Mouse (Mus musculus): ENCODE results near the gene Prl2c3.
"Not testable (repeated sequence)": the region's sequence is repeated elsewhere in the genome, so short reads cannot be mapped to it uniquely, and the experiment has no call there.

The Prl2c3 gene

GRCm38 (mm10) chr13:12799979-12800378, at the start of gene Prl2c3:
Gene Prl2c3 (minus strand): TSS chr13:12800079.
- DNase-seq (ENCODE audit: low read depth in 2 of 2, low spot score in 2 of 2), result not testable (repeated sequence)

- not testable (repeated sequence) for DNase-seq (ENCODE audit: low read depth in 2 of 2, low spot score in 2 of 2)
Observed at GRCm38 (mm10) chr13:12848254-12848653, 48.4 kb upstream of the Prl2c3 start.

- not testable (repeated sequence) for DNase-seq (ENCODE audit: low read depth in 2 of 2, low spot score in 2 of 2)
Observed at GRCm38 (mm10) chr13:12844701-12845100, 44.8 kb upstream of the Prl2c3 start.

- not testable (repeated sequence) for DNase-seq (ENCODE audit: low read depth in 2 of 2, low spot score in 2 of 2)
Observed at GRCm38 (mm10) chr13:12837546-12837945, 37.7 kb upstream of the Prl2c3 start.

- no peak for DNase-seq (ENCODE audit: low read depth in 2 of 2, low spot score in 2 of 2)
Observed at GRCm38 (mm10) chr13:12831769-12832168, 31.9 kb upstream of the Prl2c3 start.

- no peak for DNase-seq (ENCODE audit: low read depth in 2 of 2, low spot score in 2 of 2)
Observed at GRCm38 (mm10) chr13:12829031-12829430, 29.2 kb upstream of the Prl2c3 start.

- not testable (repeated sequence) for DNase-seq (ENCODE audit: low read depth in 2 of 2, low spot score in 2 of 2)
Observed at GRCm38 (mm10) chr13:12824500-12825176, 24.8 kb upstream of the Prl2c3 start.

- not testable (repeated sequence) for DNase-seq (ENCODE audit: low read depth in 2 of 2, low spot score in 2 of 2)
Observed at GRCm38 (mm10) chr13:12813734-12814424, 14.0 kb upstream of the Prl2c3 start.

- no peak for DNase-seq (ENCODE audit: low read depth in 2 of 2, low spot score in 2 of 2)
Observed at GRCm38 (mm10) chr13:12809591-12809990, 9.7 kb upstream of the Prl2c3 start.

- not testable (repeated sequence) for DNase-seq (ENCODE audit: low read depth in 2 of 2, low spot score in 2 of 2)
Observed at GRCm38 (mm10) chr13:12808793-12809512, 9.1 kb upstream of the Prl2c3 start.

GRCm38 (mm10) chr13:12806496-12806895, 6.6 kb upstream of the Prl2c3 start:
- not testable (repeated sequence) for DNase-seq (ENCODE audit: low read depth in 2 of 2, low spot score in 2 of 2)

- not testable (repeated sequence) for DNase-seq (ENCODE audit: low read depth in 2 of 2, low spot score in 2 of 2)
Observed at GRCm38 (mm10) chr13:12769442-12770091, 30.3 kb downstream of the Prl2c3 start.

All from CD8-positive naive resting alpha-beta T cell, adult 2 months (primary cell).